Mouse (Mus musculus): Measurements from ENCODE around the gene Avil. TPM values are rescaled to one million over a fixed set of nuclear protein-coding genes. Genes with fewer than 3 reads are reported as not detected.

Gene Avil
- total RNA-seq, 2 experiments from 2014 or later: 0.19 to 0.56 TPM

GRCm38 (mm10) chr10:127003806-127004205, 3.3 kb downstream of the Avil start:
- DNase-seq: no peak
- intact Hi-C loops (cut with DNase I): no loop called here

- DNase-seq: peak in 1 of 2 experiments; percentile 33
- intact Hi-C loops (cut with DNase I): no loop called here
These were observed 16.0 kb downstream of the Avil start for GRCm38 (mm10) chr10:127016488-127016887.

- DNase-seq: no peak
- intact Hi-C loops (cut with DNase I): no loop called here
These were observed 16.6 kb downstream of the Avil start for GRCm38 (mm10) chr10:127017071-127017470.

- intact Hi-C loops (cut with DNase I): no loop called here
- no peak for DNase-seq
These were observed 17.9 kb downstream of the Avil start for GRCm38 (mm10) chr10:127018422-127018821.

- peak; percentile 95 to 97 for DNase-seq
- intact Hi-C loops (cut with DNase I): loop anchor here (1.0 to 2.0 kb wide), 2 partner anchors 40 to 111 kb away; no protein-coding TSS in a partner anchor
These were observed 30.1 kb downstream of the Avil start, which contains the start of gene Tsfm for GRCm38 (mm10) chr10:127030336-127031296. Tsfm (minus strand) TSS chr10:127030840.

- intact Hi-C loops (cut with DNase I): no loop called here
- no peak for DNase-seq
These were observed 32.8 kb downstream of the Avil start for GRCm38 (mm10) chr10:127033301-127033741.

- DNase-seq: no peak
- intact Hi-C loops (cut with DNase I): no loop called here
These were observed 35.8 kb downstream of the Avil start for GRCm38 (mm10) chr10:127036273-127036672.

- DNase-seq: no peak
- intact Hi-C loops (cut with DNase I): no loop called here
These were observed 37.1 kb downstream of the Avil start for GRCm38 (mm10) chr10:127037641-127038040.

GRCm38 (mm10) chr10:127040569-127041214, 40.2 kb downstream of the Avil start:
- intact Hi-C loops (cut with DNase I): no loop called here
- DNase-seq: no peak

- DNase-seq: peak; percentile 35 to 38
- intact Hi-C loops (cut with DNase I): no loop called here
These were observed 40.8 kb downstream of the Avil start, which contains the start of the genes Mettl1 and Eef1akmt3 for GRCm38 (mm10) chr10:127041274-127041766. Mettl1 (plus strand) TSS chr10:127041414. Eef1akmt3 (minus strand) TSS chr10:127041513.

GRCm38 (mm10) chr10:127041774-127042338, 41.3 kb downstream of the Avil start:
- peak; percentile 89 to 93 for DNase-seq
- intact Hi-C loops (cut with DNase I): no loop called here

GRCm38 (mm10) chr10:127042468-127043115, 42.1 kb downstream of the Avil start:
- intact Hi-C loops (cut with DNase I): no loop called here
- no peak for DNase-seq

- DNase-seq: no peak
- intact Hi-C loops (cut with DNase I): no loop called here
These were observed 42.7 kb downstream of the Avil start for GRCm38 (mm10) chr10:127043187-127043586.

- DNase-seq: no peak
- intact Hi-C loops (cut with DNase I): no loop called here
These were observed 47.4 kb downstream of the Avil start, which contains the start of gene Cyp27b1 for GRCm38 (mm10) chr10:127047954-127048353. Cyp27b1 (plus strand) TSS chr10:127048250.

- DNase-seq: no peak
- intact Hi-C loops (cut with DNase I): no loop called here
These were observed 48.3 kb downstream of the Avil start for GRCm38 (mm10) chr10:127048608-127049394.

- intact Hi-C loops (cut with DNase I): no loop called here
- no peak for DNase-seq
These were observed 49.0 kb downstream of the Avil start for GRCm38 (mm10) chr10:127049395-127050118.

GRCm38 (mm10) chr10:127050119-127050474, 49.6 kb downstream of the Avil start:
- DNase-seq: no peak
- intact Hi-C loops (cut with DNase I): no loop called here

GRCm38 (mm10) chr10:127054646-127055045, 54.1 kb downstream of the Avil start:
- intact Hi-C loops (cut with DNase I): no loop called here
- DNase-seq: no peak

- intact Hi-C loops (cut with DNase I): no loop called here
- DNase-seq: no peak
These were observed 54.9 kb downstream of the Avil start for GRCm38 (mm10) chr10:127055406-127055805.
